Mouse (Mus musculus) layer of hippocampus, postnatal 14 days (tissue): ENCODE data around the gene Fbf1. TPM values are rescaled to one million over a fixed set of nuclear protein-coding genes. Genes with fewer than 3 reads are reported as not detected.
"Not testable (repeated sequence)": the region's sequence is repeated elsewhere in the genome, so short reads cannot be mapped to it uniquely, and the experiment has no call there.

Source experiments
- DNase-seq, 2 experiments: peaks; one replicate each; pipeline ENCODE4 v3.0.0; 2021 to 2022; ENCODE audit warnings: low spot score in 2 of 2, mixed read lengths in 1 of 2
- total RNA-seq, 2 experiments: library from RNA; stranded (reverse); gene quantifications; 2 replicates each; pipeline ENCODE4 v1.2.3; 2021

Gene Fbf1
- total RNA-seq, 2 experiments from 2014 or later: 87.9 to 102 TPM

- DNase-seq: peak; percentile 79 to 90
Observed at GRCm38 (mm10) chr11:116138468-116139138, 29.4 kb downstream of the Fbf1 start, which contains the start of gene Mrpl38. TSS of gene Mrpl38 (minus strand) at chr11:116138868.

DNA sequence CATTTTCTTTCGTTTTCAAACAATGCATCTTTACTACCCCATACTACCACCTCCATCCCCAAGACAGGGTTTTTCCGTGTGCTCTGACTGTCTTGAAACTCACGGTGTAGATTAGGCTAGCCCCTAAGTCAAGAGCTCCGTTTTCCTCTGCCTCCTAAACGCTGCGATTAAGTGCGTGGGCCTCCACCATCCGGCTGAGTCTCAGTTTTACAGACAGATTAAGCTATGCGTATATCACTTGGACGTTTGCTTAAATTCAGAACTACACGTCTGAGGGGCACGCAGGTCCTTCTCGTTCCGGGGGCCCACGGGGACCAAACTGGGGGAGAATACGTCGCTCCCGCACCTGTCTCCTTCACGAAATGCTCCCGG is 29.9 kb downstream of the Fbf1 start:
- no peak for DNase-seq

- DNase-seq: no peak
Observed at GRCm38 (mm10) chr11:116134171-116134570, 33.8 kb downstream of the Fbf1 start.

GRCm38 (mm10) chr11:116133497-116133896 is 34.5 kb downstream of the Fbf1 start:
- DNase-seq: no peak

GRCm38 (mm10) chr11:116132366-116133333 is 35.3 kb downstream of the Fbf1 start:
- DNase-seq: no peak

GRCm38 (mm10) chr11:116131349-116132170 is 36.4 kb downstream of the Fbf1 start:
- DNase-seq: no peak

DNA sequence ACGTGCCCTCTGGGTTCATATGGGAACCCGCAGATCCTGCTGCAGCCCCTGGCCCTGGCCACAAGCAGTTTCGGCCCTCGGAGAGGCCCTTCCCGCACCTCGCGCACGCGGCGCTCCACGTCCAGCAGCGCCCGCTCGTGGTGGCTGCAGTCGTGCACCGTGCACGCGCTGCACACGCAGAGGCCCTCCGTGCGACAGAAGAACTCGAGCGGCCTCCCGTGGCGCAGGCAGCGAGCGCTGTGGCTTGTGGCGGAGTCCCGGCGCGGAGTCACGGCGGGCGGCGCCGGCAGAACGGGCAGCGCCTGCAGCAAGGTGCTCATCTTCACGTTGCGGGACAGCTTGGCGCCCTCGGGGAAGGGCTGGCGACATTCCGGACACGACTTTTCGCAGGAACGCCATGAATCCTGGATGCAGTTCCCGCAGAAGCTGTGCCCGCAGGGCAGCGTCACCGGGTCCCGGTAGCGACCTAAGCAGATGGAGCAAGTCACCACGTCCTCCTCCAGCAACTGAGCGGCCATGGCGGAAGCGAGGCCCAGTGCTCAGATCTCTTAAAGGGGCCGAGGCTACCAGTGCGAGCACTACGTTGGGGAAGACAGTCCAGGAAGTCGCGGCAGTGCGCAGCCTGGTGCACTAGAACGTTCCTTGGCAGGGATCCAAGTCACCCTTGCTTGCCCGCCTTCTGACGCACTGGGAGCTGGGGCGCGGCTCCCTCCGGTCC is 37.3 kb downstream of the Fbf1 start, which contains the start of gene Trim65:
TSS of gene Trim65 (minus strand) at position 641 of the 718 bp plus-strand sequence.
- DNase-seq: peak; percentile 87 to 92

- DNase-seq: no peak
Observed at GRCm38 (mm10) chr11:116129993-116130487, 37.9 kb downstream of the Fbf1 start.

GRCm38 (mm10) chr11:116129091-116129790 is 38.7 kb downstream of the Fbf1 start:
- no peak for DNase-seq

DNA sequence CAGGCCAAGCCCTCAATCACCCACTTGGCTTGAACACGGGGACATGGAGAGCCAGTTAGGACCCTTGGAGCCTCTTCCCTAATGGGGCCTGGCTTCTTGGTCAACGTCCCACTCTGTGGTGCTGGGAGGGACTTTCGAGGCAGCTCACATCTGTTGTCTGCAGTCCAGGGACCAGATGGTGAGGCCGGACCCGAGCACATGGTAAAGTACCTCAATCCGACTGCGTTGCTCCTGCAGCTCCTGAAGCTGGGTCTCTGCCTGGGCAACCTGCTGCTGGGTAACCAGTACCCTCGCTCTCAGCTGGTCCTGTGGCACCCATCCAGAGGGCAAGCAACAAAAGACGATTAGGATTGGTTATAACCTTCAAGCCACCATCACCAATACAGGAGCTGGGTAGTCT is 40.0 kb downstream of the Fbf1 start:
- DNase-seq: no peak

GRCm38 (mm10) chr11:116127156-116127980 is 40.6 kb downstream of the Fbf1 start, which contains the start of gene Trim47:
TSS of gene Trim47 (minus strand) at chr11:116127210.
- DNase-seq: no peak

GRCm38 (mm10) chr11:116126261-116126660 is 41.7 kb downstream of the Fbf1 start:
- no peak for DNase-seq

GRCm38 (mm10) chr11:116121731-116122245 is 46.2 kb downstream of the Fbf1 start:
- DNase-seq: not testable (repeated sequence)

- no peak for DNase-seq
Observed at GRCm38 (mm10) chr11:116117819-116118218, 50.1 kb downstream of the Fbf1 start.

- DNase-seq: no peak
Observed at GRCm38 (mm10) chr11:116117241-116117640, 50.7 kb downstream of the Fbf1 start.

DNA sequence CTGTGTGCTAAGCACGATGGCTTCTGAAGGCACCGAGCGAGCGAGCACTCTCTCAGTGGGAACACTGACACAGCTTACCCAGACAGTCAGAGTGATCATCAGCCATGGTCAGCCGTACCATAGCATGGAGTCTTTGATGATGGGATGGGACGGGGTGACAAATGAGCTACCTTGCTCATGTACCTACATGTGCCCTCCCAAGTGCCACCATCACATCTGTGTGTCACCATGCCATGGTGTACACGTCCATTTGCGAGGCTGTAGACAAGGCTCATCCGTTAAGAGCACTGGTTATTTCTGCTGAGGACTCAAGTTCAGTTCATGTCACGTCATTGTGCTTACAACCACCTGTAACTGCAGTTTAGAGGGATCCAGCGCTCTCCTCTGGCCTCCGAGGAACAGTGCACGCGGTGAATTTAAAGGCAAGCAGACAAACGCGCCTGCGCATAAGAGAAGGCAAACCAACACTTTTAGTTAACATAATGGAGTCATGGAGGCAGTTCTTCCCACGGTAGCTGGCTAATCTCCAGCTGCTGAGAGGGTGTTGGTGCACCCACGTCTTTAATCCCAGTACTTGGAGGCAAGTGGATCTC is 56.3 kb downstream of the Fbf1 start:
- DNase-seq: no peak

- DNase-seq: no peak
Observed at GRCm38 (mm10) chr11:116111067-116111466, 56.9 kb downstream of the Fbf1 start.

DNA sequence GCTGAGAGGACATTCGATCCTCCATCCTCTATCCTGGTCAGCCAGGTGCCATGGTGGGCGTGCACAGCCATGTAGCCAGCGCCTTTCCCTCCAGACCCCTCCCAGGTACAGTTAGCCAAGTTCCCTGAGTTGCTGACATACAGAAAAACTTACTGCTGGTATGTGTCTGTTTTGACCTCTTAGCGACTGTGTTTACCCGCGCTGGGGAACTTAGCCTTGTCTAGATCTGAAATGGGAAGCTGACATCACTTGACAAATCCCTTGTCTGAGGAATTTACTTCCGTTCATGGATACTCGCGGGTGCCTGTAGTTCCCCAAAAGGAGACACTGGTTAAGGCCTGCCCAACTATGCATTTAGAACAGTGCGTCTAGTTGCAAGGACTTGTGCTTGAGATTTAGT is 57.4 kb downstream of the Fbf1 start:
- no peak for DNase-seq
